Mouse (Mus musculus): Measurements from ENCODE around the gene Vgll4. TPM values are rescaled to one million over a fixed set of nuclear protein-coding genes. Genes with fewer than 3 reads are reported as not detected.
"Not testable (repeated sequence)": the region's sequence is repeated elsewhere in the genome, so short reads cannot be mapped to it uniquely, and the experiment has no call there.

Gene Vgll4
- total and polyA plus RNA-seq, 2 experiments, result 24.3 to 44.5 TPM

DNA sequence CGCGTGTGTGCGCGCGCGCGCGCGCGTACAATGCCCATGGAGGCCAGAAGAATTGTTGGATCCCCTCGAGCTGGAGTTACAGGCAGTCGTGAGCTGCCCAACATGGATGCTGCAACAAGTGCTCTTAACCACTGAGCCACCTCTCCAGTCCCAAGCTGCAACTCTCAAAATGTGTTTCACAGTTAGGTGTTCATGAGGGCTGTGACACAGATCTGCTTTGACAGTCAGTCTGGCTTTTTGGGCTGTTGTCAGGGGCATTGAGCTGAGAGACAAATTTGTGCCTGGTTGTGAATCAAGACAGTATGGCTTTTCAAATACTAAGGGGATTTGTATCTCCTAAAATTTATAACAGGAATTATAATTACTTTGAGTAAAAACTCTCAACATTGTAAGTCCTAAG is 78.5 kb downstream of the Vgll4 start:
- Histone ChIP-seq H3K27ac (replicated peaks; ENCODE audit: insufficient read depth, low read depth, low read length) (peak overlapping the region; percentile 97), H3K4me3 (ENCODE audit: insufficient read depth, low read depth, low read length) (no peak overlapping the region), H3K36me3 (ENCODE audit: control insufficient read depth, insufficient read depth, low read length) (no peaks in the 10 kb centered on the region; the same call in 1 of the 2 replicates), H3K9ac (ENCODE audit: low read depth, low read length) (peak overlapping the region; percentile 11), H3K79me2 (ENCODE audit: control insufficient read depth, insufficient read depth, low read length) (peaks cover 46% of the 10 kb centered on the region), H3K27me3 (ENCODE audit: control insufficient read depth, insufficient read depth, low read length) (no peaks in the 10 kb centered on the region), H3K4me1 (ENCODE audit: control insufficient read depth, insufficient read depth, low read length) (peaks cover 60% of the 10 kb centered on the region)
- no peak for TF ChIP-seq POLR2A (IDR thresholded peaks at IDR 0.05; ENCODE audit: extremely low read depth, insufficient read depth, low read length)
- TF ChIP-seq CTCF (IDR thresholded peaks at IDR 0.05; ENCODE audit: low read depth, low read length), result no peak
- 82% methylated on average over 12 of the region's 12 CpGs for WGBS
- DNase-seq (ENCODE audit: extremely low read depth, low read depth, low spot score), result no peak

DNA sequence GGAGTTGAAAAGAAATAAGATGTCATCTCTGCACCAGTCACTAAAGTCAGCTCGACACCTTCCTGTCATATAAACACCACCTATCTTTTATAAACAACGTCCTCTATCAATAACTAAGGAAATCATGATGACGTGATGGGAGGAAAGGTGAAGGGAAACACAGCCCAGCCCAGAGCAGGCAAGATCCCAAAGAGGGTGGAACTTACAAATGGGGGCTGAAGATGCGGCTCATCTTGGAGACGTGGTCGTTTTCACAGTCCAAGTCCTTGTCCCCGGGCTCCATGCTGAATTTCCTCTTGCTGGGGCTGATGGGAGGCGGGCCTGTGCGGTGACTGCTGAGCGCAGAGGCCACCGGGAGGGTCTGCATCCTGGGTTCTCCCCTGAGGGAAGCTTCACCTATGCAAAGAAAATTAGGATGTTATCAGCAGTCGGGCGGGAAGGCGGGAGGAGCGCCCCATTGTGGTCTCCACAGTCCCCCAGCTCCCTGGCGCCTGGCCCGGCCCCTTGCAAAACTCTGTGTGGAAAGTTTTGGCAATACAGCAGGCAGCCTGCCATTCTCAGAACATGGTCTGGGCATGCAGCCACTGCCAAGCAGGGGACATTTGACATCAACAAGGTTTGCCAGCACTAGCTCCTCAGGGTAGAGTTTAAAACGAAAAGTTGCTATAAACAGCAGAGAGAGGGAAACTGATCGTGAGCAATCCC is 79.2 kb downstream of the Vgll4 start:
- H3K27ac ChIP-seq (replicated peaks; ENCODE audit: insufficient read depth, low read depth, low read length), result peak overlapping the region; percentile 97
- peaks cover 57% of the 10 kb centered on the region for H3K4me1 ChIP-seq (ENCODE audit: control insufficient read depth, insufficient read depth, low read length)
- TF ChIP-seq POLR2A (IDR thresholded peaks at IDR 0.05; ENCODE audit: extremely low read depth, insufficient read depth, low read length) (no peak), CTCF (IDR thresholded peaks at IDR 0.05; ENCODE audit: low read depth, low read length) (peak; percentile 23; the same call in 1 of the 2 replicates)
- peak; percentile 94 for DNase-seq (ENCODE audit: extremely low read depth, low read depth, low spot score)
- 7% methylated on average over 19 of the region's 19 CpGs for WGBS
- peak overlapping the region; percentile 67 for H3K9ac ChIP-seq (ENCODE audit: low read depth, low read length)
- H3K36me3 ChIP-seq (ENCODE audit: control insufficient read depth, insufficient read depth, low read length), result no peaks in the 10 kb centered on the region; the same call in 1 of the 2 replicates
- peak overlapping the region; percentile 49 for H3K4me3 ChIP-seq (ENCODE audit: insufficient read depth, low read depth, low read length)
- H3K27me3 ChIP-seq (ENCODE audit: control insufficient read depth, insufficient read depth, low read length), result no peaks in the 10 kb centered on the region
- peaks cover 49% of the 10 kb centered on the region for H3K79me2 ChIP-seq (ENCODE audit: control insufficient read depth, insufficient read depth, low read length)

DNA sequence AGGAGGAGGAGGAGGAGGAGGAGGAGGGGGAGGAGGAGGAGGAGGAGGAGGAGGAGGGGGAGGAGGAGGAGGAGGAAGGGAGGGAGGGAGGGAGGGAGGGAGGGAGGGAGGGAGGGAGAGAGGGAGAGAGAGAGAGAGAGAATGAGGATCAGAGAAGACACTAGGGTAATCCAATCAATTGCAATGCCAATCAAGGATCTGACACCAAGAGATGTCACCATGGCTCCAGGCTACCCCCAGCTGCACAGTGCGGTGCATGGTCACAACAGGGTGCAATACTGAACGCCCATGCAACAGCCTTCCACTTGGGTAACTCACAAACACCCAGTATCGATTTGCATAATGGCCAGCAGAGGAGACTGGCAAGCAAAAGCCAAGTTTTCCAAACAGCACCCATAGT is 79.8 kb downstream of the Vgll4 start:
- not testable (repeated sequence) for H3K36me3 ChIP-seq (ENCODE audit: control insufficient read depth, insufficient read depth, low read length); H3K27me3 ChIP-seq (ENCODE audit: control insufficient read depth, insufficient read depth, low read length); DNase-seq (ENCODE audit: extremely low read depth, low read depth, low spot score)
- Histone ChIP-seq H3K27ac (replicated peaks; ENCODE audit: insufficient read depth, low read depth, low read length) (peak overlapping the region; percentile 97), H3K4me3 (ENCODE audit: insufficient read depth, low read depth, low read length) (peak overlapping the region; percentile 8; the same call in 1 of the 2 replicates), H3K79me2 (ENCODE audit: control insufficient read depth, insufficient read depth, low read length) (peaks cover 52% of the 10 kb centered on the region), H3K4me1 (ENCODE audit: control insufficient read depth, insufficient read depth, low read length) (peaks cover 54% of the 10 kb centered on the region), H3K9ac (ENCODE audit: low read depth, low read length) (peak overlapping the region; percentile 52)
- 24% methylated on average over 3 of the region's 3 CpGs for WGBS

DNA sequence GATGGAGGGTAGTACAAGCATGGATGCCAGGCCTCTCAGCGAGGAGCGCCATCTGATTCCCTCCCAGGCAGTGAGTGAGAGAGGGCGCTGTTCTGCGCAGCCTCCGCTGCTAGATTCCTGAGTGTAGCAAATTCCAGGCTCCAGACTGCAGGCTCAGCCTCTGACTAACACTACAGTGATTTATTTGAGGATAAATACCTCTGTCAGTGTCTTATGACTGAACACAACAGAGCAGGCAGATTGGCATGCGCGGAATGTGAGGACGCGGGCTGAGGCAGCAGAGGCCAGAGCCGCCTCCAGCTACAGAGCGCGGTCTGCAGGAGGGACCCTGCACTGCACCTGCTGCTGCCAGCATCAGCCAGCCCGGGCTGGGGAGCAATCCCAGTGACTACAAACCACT is 80.9 kb downstream of the Vgll4 start:
- peak; percentile 58 for DNase-seq (ENCODE audit: extremely low read depth, low read depth, low spot score)
- peaks cover 46% of the 10 kb centered on the region for H3K4me1 ChIP-seq (ENCODE audit: control insufficient read depth, insufficient read depth, low read length)
- H3K9ac ChIP-seq (ENCODE audit: low read depth, low read length), result peak overlapping the region; percentile 68
- H3K4me3 ChIP-seq (ENCODE audit: insufficient read depth, low read depth, low read length), result peak overlapping the region; percentile 14; the same call in 1 of the 2 replicates
- no peaks in the 10 kb centered on the region; the same call in 1 of the 2 replicates for H3K36me3 ChIP-seq (ENCODE audit: control insufficient read depth, insufficient read depth, low read length)
- no peak for TF ChIP-seq POLR2A (IDR thresholded peaks at IDR 0.05; ENCODE audit: extremely low read depth, insufficient read depth, low read length)
- peak; percentile 45 for TF ChIP-seq CTCF (IDR thresholded peaks at IDR 0.05; ENCODE audit: low read depth, low read length)
- peaks cover 59% of the 10 kb centered on the region for H3K79me2 ChIP-seq (ENCODE audit: control insufficient read depth, insufficient read depth, low read length)
- 71% methylated on average over 13 of the region's 13 CpGs for WGBS
- H3K27ac ChIP-seq (replicated peaks; ENCODE audit: insufficient read depth, low read depth, low read length), result peak overlapping the region; percentile 71
- H3K27me3 ChIP-seq (ENCODE audit: control insufficient read depth, insufficient read depth, low read length), result no peaks in the 10 kb centered on the region

DNA sequence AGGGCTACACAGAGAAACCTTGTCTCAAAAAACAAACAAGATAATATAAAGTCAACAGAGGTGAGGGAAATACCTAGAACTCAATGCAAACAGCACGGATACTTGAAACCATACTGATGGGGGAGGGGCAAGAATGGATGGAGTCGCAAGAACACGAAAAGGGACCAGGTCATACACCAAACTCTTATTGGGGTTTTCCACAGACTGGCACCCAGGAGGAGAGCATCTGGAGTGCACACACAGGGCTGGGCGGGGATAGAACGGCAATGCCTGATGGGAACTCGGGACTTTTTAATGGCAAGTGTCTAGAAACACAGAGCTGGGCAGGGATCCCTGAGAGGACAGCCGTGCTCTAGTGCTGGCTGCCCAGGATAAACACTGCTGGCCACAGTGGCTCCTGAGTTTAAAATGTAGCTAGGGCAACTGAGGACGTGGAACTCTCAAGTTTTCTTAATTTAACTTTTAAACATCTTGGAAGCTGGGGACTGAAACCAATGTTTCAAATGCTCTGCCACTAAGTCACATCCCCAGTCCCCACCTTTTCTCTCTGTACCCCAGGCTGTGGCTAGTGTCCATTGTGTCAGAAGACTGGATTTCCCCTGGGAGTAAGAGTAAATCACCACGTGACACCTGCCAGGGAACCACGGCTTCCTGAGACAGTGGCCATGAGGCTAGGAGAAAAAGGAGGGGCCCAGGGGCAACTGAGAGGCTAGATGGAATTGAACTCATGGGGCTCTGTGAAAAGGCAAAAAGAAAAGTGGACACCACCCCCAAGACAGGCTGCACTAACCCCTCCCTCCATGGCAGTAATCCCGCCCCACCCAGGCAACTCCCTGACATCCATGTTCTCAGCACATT is 83.1 kb downstream of the Vgll4 start:
- Histone ChIP-seq H3K36me3 (ENCODE audit: control insufficient read depth, insufficient read depth, low read length) (no peaks in the 10 kb centered on the region; the same call in 1 of the 2 replicates), H3K79me2 (ENCODE audit: control insufficient read depth, insufficient read depth, low read length) (peaks cover 65% of the 10 kb centered on the region), H3K27me3 (ENCODE audit: control insufficient read depth, insufficient read depth, low read length) (no peaks in the 10 kb centered on the region), H3K4me1 (ENCODE audit: control insufficient read depth, insufficient read depth, low read length) (peaks cover 37% of the 10 kb centered on the region), H3K9ac (ENCODE audit: low read depth, low read length) (no peak overlapping the region), H3K4me3 (ENCODE audit: insufficient read depth, low read depth, low read length) (no peak overlapping the region), H3K27ac (replicated peaks; ENCODE audit: insufficient read depth, low read depth, low read length) (peak overlapping the region; percentile 60)
- TF ChIP-seq POLR2A (IDR thresholded peaks at IDR 0.05; ENCODE audit: extremely low read depth, insufficient read depth, low read length) (no peak), CTCF (IDR thresholded peaks at IDR 0.05; ENCODE audit: low read depth, low read length) (no peak)
- DNase-seq (ENCODE audit: extremely low read depth, low read depth, low spot score), result peak; percentile 52
- WGBS, result 33% methylated on average over 11 of the region's 11 CpGs

All from liver, adult 2 months (tissue).